Mouse (Mus musculus) left cerebral cortex, adult 2 months (tissue): ENCODE measurements around the gene Sdk1. TPM values are rescaled to one million over a fixed set of nuclear protein-coding genes. Genes with fewer than 3 reads are reported as not detected.
A peak's percentile ranks its signal among the peaks of the same experiment; 100 is the strongest.

Experiments
- DNase-seq, 2 experiments: peaks; one replicate each; pipeline ENCODE4 v3.0.0; 2021 to 2022; ENCODE audit warnings: low spot score in 2 of 2, mixed read lengths in 1 of 2; ENCODE audit errors: extremely low spot score in 1 of 2
- H3K27ac ChIP-seq: fragments of 200-600 bp; 2 replicates; pipeline ENCODE4 v1.8.1; 2022
- H3K4me3 ChIP-seq: fragments of 200-600 bp; 2 replicates; pipeline ENCODE4 v1.8.1; 2022
- CTCF ChIP-seq: fragments of 200-600 bp; IDR thresholded peaks from 2 replicates; pipeline ENCODE4 v1.8.1; 2022; ENCODE audit warnings: antibody characterized with exemption, mild to moderate bottlenecking, moderate library complexity
- intact Hi-C: fragments of 180-260 bp; cut with DNase I; formaldehyde crosslinking; loops from one replicate; pipeline ENCODE4 v1.15.1; 2025
- total RNA-seq, 2 experiments: library from RNA; stranded (reverse); gene quantifications; 2 replicates each; pipeline ENCODE4 v1.2.3; 2021

Sdk1 gene
- total RNA-seq, 2 experiments from 2014 or later: 9.4 to 9.9 TPM

GRCm38 (mm10) chr5:141277112-141277511, 35.8 kb downstream of the Sdk1 start:
- intact Hi-C loops: no loop called here
- no peak for TF ChIP-seq CTCF
- DNase-seq: no peak
- Histone ChIP-seq H3K4me3 (no peak overlapping the region), H3K27ac (no peak overlapping the region)

GRCm38 (mm10) chr5:141281751-141282150, 40.5 kb downstream of the Sdk1 start:
- TF ChIP-seq CTCF: no peak
- intact Hi-C loops: no loop called here
- DNase-seq: no peak

GRCm38 (mm10) chr5:141289611-141290010, 48.3 kb downstream of the Sdk1 start:
- no peak overlapping the region for H3K4me3 ChIP-seq
- intact Hi-C loops: no loop called here

More at GRCm38 (mm10) chr5:141281751-141282150, 40.5 kb downstream of the Sdk1 start:
- H3K4me3 ChIP-seq: no peak overlapping the region
- no peak overlapping the region for H3K27ac ChIP-seq

GRCm38 (mm10) chr5:141295240-141295639, 54.0 kb downstream of the Sdk1 start:
- intact Hi-C loops: no loop called here
- DNase-seq: no peak
- H3K4me3 ChIP-seq: no peak overlapping the region
- TF ChIP-seq CTCF: no peak
- no peak overlapping the region for H3K27ac ChIP-seq

More at GRCm38 (mm10) chr5:141289611-141290010, 48.3 kb downstream of the Sdk1 start:
- no peak for DNase-seq
- no peak overlapping the region for H3K27ac ChIP-seq
- no peak for TF ChIP-seq CTCF

GRCm38 (mm10) chr5:141302287-141302694, 61.0 kb downstream of the Sdk1 start:
- intact Hi-C loops: no loop called here
- H3K27ac ChIP-seq: no peak overlapping the region
- DNase-seq: no peak
- TF ChIP-seq CTCF: no peak
- no peak overlapping the region for H3K4me3 ChIP-seq

- intact Hi-C loops: no loop called here
- TF ChIP-seq CTCF: no peak
- no peak overlapping the region for H3K27ac ChIP-seq
- H3K4me3 ChIP-seq: no peak overlapping the region
- DNase-seq: no peak
Observed at GRCm38 (mm10) chr5:141303746-141304145, 62.5 kb downstream of the Sdk1 start.

GRCm38 (mm10) chr5:141304706-141305105, 63.4 kb downstream of the Sdk1 start:
- no peak for TF ChIP-seq CTCF
- Histone ChIP-seq H3K27ac (no peak overlapping the region), H3K4me3 (no peak overlapping the region)
- intact Hi-C loops: no loop called here
- no peak for DNase-seq

GRCm38 (mm10) chr5:141310641-141311040, 69.4 kb downstream of the Sdk1 start:
- TF ChIP-seq CTCF: no peak
- intact Hi-C loops: no loop called here
- DNase-seq: peak in 1 of 2 experiments; percentile 18

GRCm38 (mm10) chr5:141311801-141312200, 70.5 kb downstream of the Sdk1 start:
- H3K4me3 ChIP-seq: no peak overlapping the region
- no peak for DNase-seq
- H3K27ac ChIP-seq: no peak overlapping the region
- no peak for TF ChIP-seq CTCF
- intact Hi-C loops: no loop called here

More at GRCm38 (mm10) chr5:141310641-141311040, 69.4 kb downstream of the Sdk1 start:
- Histone ChIP-seq H3K4me3 (no peak overlapping the region), H3K27ac (no peak overlapping the region)

- DNase-seq: no peak
- no peak for TF ChIP-seq CTCF
- Histone ChIP-seq H3K27ac (no peak overlapping the region), H3K4me3 (no peak overlapping the region)
- intact Hi-C loops: no loop called here
Observed at GRCm38 (mm10) chr5:141312305-141312704, 71.0 kb downstream of the Sdk1 start.

- H3K4me3 ChIP-seq: no peak overlapping the region
- no peak for DNase-seq
- TF ChIP-seq CTCF: no peak
- intact Hi-C loops: no loop called here
- no peak overlapping the region for H3K27ac ChIP-seq
Observed at GRCm38 (mm10) chr5:141317095-141317494, 75.8 kb downstream of the Sdk1 start.

GRCm38 (mm10) chr5:141324910-141325309, 83.6 kb downstream of the Sdk1 start:
- TF ChIP-seq CTCF: peak; percentile 42
- H3K4me3 ChIP-seq: no peak overlapping the region
- DNase-seq: no peak
- intact Hi-C loops: no loop called here
- H3K27ac ChIP-seq: no peak overlapping the region

- intact Hi-C loops: no loop called here
- H3K27ac ChIP-seq: no peak overlapping the region
- no peak overlapping the region for H3K4me3 ChIP-seq
- TF ChIP-seq CTCF: no peak
- DNase-seq: no peak
Observed at GRCm38 (mm10) chr5:141344376-141344775, 103.1 kb downstream of the Sdk1 start.
